Mouse (Mus musculus): ENCODE measurements at regions not wholly inside any gene's neighbourhood (a gene's known extent, or its start where the extent isn't known, plus 50 kb on each side); places are given as distances from the start of the nearest gene placed in this dataset.

DNA sequence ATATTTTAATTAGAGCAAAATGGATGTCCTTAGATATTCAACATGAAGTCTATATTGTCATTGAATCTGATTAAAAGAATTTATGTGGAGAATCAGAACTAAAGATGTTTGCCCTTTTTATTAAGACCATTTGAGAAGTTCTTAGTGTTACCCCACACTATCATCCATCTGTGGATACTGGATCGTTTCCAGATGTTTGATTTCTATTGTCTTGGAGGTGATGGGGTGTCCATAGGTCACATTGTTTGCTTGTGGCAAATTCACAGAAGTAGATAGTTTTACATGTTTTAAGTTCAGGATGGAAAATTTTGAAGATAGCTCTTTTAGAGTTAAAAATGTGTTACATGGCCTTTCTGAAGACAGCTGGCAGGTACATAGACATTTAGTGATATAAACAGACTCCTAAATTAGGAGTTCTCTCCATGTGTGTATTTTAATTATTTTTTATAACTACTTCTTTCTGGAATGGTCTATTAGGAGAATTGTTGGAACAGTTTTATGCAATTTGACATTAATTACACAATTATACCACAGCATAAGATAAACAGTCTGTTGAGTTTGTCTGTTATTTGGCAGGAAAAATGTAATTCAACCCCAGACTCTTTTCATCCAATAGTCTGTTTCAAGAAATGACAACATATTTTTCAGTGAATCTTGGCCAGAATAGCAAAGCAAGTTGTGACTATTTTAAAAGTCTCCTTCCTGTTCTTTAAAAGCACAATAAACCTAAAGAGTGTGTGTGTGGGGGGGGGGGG lies 368.8 kb upstream of the Plscr5 start:
- no peak for DNase-seq (ENCODE audit: low spot score in 2 of 2)

DNA sequence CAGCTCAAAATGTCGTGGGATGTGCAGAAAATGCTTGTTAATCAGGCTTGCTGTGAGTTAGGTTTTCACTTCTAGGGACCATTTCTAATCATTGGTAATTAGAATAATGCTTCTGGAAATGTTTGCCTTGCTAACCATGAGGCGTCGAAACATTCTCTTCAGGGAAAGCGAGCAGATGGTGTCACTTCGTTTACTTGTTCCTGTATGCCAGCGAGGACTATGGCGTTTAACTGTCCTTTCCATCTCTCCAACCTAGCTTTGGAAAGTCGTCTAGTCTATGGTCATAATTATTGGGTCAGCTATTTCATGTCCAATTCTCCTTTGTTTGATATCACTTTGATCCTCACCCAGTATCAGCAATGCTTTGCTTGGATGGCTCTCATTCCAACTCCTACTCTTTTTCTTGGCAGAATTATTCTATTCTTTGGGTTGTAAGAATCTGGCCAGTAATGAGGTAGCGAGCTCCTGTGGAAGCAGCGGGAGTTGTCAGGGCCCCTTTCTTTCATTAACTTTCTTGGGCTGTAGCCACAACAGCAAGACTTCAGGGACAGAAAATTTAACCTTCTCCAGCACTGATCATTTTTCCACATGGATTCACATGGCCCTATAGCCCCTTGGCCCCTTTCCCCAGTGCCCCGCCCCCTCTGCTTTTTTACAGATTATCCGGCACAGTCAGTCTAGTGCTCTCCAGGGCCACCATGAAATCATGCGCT lies 374.0 kb upstream of the Plscr5 start:
- no peak for DNase-seq (ENCODE audit: low spot score in 2 of 2)

DNA sequence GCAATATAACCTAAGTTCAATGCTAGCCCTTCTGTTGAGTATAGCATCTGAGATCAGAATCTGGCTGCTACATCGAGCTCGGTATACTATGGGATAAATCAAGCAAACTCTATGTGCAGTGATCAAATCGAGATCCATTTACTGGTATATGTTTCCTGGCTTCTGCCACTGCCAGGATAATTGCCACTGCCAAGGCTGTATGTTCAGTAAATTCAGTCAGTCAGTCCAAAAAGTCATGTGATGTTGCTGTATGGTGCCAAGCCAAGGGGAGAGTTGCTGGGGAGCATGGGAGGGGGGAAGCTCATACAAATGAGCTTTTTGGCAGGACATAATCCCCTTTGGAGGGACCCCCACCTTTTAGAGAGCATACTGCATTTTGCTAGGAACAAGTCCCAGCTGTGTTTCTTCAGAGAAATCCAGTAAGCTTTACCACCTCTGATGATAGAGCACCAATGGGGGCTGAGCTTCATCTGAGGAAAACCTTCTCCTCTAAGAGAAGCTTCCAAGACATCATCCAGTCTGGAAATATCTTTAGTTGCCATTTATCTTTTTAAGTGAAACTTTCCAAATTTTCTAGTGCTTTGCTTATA lies 389.3 kb upstream of the Plscr5 start:
- no peak for DNase-seq (ENCODE audit: low spot score in 2 of 2)

DNA sequence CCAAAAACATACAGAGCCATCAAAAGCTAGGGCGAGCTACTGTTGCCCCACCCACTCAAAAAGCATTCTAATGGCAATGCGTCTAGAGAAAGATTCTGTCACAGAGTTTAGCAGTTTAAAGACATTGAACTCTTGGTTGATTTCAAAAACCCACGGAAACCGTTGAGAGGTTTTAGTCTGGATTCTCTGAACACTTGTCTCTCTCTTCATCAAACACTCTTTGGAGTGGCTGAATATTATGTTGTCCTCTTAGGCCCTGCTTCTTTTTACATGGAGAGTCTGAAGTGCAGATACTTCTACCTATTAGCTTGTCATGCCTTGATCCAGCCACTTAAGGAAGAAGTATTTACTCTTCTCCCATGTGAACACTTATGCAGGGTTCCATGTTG lies 393.9 kb upstream of the Plscr5 start:
- no peak for DNase-seq (ENCODE audit: low spot score in 2 of 2)

DNA sequence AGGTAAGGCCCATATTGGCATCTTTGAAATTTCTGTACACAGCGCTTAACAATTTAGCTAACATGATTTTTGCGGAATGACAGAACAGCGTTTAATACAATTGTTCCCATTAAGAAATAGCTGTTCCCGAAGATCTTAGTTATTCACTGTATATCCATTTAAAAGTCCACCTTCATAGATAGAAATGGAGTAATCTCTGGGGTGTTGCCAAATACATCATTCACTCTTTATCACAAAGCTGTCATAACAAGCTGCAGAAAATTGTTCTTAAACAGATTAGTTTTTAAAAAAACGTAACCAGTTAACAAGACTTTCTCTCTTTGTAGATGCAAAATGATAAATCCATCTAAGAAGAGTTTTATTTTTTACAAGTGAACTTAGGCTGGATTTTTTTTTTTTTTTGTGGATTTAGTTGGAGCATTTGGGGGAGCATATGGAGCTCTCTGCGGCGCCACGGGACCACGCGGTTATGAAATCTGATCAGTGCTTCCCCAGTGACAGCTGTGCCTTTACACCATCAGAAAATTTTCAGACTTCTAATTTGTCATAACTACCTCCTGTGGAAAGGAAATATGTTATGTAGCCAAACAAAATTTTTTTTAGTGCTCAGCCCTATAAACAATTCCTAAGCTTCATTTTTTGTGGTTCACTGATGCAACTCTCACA lies 394.4 kb upstream of the Plscr5 start:
- DNase-seq (ENCODE audit: low spot score in 2 of 2): peak; percentile 21 to 22

DNA sequence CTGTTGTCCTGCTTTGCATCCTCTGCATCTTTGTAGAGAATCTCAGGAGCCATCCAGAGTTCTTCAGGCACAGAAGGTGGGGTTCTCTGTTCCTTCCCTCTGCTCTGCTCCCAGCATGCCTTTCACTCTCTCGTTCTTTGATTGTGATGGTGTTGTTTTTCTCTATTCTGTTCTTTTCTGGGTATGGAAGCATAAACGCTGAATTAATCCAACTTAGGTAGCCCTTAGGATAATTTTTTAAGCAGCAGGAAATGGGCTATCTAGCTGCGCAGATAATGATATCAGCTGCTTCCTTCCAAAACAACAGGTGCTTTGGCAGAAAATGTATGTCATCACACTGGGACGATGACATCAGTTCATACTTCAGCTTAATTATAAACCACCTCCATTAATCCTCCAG lies 395.8 kb upstream of the Plscr5 start:
- DNase-seq (ENCODE audit: low spot score in 2 of 2): no peak

DNA sequence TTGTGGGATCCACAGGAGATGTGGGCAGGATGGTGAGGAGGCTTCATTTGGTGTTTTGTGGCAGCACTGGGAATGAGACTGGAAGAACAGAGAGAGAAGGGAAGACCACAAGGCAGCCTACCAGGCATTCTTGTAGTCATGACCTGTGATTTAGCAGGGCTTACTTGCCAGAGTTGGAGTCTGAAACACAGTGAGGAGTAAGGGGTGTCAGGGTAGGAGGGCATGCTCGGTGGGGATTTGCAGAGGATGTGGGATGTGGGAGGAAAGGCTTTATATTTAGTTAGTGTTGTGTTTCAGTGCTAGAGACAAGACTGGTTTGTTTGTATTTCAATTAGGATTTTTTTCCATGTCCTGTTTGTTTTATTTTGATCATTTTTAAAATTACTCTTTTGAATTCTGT lies 387.3 kb upstream of the Zic1 start:
- no peak for DNase-seq (ENCODE audit: low spot score in 2 of 2)

DNA sequence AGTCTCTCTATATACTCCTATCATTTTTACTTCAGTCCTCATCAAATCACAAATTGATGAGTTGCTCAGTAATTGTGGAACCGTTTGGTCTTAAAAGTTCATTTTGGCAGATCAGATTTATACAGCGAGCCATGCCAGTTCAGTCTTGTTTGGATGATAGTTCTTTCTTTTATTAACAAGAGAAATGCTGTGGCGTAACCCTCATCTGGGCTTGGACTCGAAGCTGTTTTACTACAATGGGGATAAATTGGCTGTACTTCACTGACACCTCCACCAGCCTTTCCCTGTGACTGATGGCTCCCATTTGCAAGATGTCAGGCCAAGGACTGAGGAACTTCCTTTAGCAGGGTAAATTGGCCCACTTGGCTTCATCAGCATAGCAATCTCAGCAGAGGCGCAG lies 345.5 kb upstream of the Zic1 start:
- DNase-seq (ENCODE audit: low spot score in 2 of 2): no peak

DNA sequence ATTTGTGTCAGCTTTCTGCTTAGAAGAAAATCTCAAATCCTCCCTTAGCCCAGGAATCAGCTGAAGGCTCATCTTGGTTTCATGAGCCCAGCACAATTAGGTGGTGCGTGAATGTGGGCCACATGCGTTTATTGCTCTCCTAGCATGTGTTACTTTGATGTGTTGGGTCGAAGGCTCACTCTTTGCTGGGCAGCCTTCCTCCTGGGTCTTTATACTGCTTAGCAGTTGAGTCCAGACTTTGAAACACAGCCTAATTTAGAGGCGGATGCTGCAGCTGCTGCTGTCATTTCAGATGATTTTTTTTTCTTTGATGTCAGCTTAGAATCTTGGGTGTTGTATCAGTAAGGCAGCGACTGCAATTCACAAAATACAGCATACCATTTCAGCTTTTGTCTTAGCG lies 315.2 kb upstream of the Zic1 start:
- DNase-seq (ENCODE audit: low spot score in 2 of 2): peak in 1 of 2 experiments; percentile 1

DNA sequence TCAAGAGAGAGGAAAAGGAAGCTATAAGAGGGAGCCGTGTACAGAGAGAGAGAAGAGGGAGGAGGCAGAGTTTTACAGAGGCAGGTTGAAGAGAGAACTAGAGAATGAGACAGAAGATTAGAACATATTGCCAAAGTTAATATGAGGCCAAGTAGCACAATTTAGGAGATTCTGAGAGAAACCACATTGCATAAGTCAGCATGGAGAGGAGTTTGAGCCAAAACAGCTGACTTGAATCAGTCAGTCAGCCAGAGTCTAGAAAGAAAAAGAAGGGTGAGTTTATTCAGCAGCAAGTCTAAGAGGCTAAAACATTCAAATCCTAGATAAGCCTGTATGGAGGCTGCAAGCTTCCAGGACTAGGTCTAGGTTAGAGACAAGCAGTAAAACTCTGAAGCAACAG lies 301.1 kb upstream of the Zic1 start:
- DNase-seq (ENCODE audit: low spot score in 2 of 2): no peak

DNA sequence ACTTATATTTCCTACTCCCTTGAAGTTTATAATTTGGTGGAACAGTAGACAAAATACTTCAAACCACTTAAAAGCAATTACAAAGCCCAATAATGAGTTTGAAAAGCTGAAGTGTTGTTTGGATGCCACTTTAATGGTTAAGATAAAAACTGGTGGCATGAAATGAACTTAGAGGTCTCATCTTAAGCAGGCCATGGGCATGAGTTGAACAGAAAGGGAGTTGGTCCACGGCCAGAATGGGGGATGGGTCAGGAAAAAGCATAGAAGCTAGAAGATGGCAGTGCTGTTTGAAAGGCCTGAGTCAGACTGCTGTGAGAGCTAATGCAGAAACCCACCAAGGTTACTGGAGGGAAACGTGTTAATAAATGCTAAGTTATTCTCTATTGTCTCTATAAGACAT lies 294.5 kb upstream of the Zic1 start:
- no peak for DNase-seq (ENCODE audit: low spot score in 2 of 2)

DNA sequence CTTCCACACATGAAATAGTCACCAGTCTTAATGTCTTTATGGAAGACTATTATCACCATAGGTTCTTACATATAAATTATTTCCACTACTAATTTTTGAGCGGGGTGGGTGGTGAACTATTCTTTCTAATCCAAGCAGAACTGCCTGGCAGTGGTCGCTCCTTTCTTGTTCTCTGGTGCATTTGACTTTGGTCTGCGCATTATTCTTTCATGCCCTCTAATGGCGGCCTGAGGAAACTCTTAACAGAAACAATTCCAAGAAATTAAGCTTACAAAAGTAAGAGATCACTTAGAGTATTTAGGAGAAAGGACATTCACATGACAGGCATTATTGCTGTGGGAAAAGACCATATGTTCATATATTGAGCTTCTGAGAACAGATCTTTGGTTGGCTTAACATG lies 288.5 kb upstream of the Zic1 start:
- no peak for DNase-seq (ENCODE audit: low spot score in 2 of 2)

DNA sequence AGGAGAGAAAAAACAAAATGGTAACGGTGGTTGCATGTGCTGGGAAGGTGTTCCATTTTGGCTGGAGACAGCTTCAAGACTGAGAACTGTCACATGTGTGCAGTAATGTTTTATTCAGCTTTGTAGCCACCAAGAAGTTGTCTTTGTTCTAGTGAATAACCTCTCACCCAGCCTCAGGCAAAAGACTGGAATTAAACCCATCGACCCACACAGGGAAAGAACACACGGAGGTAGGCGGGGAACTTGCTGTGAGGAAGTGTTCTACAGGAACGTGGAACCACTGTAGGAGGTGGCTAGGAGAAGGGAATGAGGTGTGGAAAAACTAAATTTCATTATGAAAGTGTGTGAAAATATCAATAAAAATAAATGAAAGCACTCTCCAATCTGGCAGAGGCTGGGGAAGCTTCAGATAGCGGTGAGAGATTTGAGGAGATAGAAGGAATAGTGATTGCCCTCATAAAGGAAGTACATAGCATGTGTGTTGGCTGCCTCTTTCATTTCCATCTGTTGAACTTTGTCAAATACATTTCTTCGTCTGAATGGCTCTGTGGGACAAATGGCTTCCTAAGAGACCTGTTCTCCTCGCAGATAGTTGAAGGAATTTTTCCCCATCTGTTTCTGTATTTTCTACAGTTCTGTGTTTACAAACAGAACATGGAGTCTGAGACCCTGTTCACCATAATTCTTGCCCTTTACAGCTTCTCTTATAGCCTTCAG lies 286.9 kb upstream of the Zic1 start:
- DNase-seq (ENCODE audit: low spot score in 2 of 2): no peak

DNA sequence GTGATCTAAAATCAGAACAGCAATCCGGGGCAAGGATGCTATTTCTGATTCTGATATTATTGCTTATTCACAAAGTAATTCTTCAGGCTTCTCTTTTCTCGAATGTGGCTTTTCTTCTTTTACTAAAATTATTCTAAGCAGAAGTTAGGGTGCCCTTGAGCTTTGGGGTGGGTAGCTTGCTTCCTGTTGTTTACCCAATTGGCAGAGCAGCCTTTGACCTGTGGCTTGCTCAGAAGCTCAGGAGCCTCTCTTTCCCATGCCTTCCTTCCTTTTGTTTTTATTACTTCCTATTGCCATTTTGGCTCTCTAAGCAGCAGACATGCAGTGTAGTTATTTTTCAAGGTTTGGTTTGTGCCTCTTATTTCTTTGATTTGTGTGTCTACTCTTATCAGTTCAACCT lies 244.8 kb upstream of the Zic1 start:
- no peak for DNase-seq (ENCODE audit: low spot score in 2 of 2)

DNA sequence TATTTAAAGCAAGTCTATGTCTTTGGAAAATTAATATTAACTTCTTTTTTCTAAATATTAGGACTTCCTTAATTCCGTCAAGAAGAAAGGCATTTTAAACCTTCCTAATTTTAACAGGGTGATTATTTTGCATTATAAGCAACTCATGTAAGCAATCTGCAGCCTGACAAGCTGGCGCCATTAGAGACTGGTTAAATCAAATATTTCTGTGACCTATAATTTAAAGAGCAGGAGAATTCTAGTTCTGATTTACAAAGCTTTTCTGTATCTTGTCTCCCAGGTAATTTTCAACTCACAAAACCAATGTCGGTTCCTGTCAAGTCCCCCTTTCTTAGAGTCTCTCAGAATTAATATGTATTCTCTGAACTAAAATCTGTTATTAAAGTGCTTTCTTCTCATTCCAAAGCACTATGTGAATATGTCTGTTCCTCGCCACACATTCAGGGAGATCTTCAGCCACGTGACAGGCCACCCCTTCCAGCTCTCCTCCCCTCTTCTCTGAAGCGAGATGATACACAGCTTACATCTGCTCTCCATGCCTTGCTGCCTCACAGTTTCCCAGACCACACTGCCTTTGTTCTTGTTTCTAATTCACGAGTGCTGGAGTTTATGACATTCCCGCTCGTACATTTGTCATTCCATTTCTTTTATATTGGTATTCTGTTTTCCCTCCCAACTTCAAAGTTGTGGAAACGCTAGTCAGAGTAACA lies 244.0 kb upstream of the Zic1 start:
- no peak for DNase-seq (ENCODE audit: low spot score in 2 of 2)

DNA sequence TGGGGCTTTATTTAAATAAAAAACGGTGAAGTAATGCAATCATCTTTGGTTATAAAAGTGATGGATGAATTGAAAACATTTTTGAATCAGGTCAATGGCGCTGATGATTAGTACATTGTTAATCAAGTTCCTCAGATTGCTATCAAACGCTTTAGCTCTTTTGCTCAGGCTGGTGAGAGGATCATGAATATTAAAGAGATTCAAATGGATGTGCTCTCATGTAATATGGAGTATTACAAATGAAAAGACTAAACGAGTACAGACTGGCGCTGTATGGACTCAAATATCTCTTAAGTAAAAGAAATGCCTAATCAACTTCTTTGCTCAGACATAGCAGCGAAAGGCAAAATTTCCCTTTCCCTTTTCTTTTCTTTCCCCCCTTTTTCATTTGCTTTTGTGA lies 236.1 kb upstream of the Zic1 start:
- no peak for DNase-seq (ENCODE audit: low spot score in 2 of 2)

DNA sequence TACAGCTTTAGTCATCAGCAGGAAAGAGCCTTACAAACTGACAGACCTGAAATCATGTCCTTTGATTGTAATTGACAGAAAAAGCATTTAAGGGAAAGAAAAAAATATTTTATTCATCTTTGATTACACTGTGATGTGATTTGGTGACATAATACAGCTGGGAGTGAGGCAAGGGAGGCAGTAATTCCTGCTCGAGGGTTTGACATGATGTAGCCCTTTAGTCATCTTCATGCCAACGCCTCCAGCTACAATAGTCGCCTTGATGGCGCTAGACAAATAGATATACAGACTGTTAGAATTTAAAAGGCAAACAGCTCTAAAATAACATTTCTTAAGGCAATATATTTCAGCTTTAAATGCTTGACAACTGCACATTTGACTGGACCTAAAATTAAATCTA lies 226.3 kb upstream of the Zic1 start:
- DNase-seq (ENCODE audit: low spot score in 2 of 2): no peak

DNA sequence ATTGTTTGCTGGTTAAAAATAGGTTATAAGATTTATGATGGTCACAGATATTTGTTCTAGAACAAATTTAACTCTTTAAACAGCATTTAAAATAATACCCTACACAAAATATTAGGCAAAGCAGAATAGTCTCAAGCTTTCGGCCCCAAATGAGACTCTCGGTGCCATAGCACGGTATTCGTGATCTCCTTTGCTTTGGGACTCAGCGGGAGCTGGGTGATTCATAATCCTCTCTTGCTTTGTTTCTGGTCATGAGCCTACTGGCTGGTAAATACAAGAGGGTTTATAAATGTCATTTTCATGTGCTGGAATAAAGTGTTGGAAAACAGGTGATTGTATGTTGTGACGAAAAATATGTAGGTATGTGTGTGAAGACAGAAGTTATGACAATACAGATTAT lies 223.1 kb upstream of the Zic1 start:
- no peak for DNase-seq (ENCODE audit: low spot score in 2 of 2)

DNA sequence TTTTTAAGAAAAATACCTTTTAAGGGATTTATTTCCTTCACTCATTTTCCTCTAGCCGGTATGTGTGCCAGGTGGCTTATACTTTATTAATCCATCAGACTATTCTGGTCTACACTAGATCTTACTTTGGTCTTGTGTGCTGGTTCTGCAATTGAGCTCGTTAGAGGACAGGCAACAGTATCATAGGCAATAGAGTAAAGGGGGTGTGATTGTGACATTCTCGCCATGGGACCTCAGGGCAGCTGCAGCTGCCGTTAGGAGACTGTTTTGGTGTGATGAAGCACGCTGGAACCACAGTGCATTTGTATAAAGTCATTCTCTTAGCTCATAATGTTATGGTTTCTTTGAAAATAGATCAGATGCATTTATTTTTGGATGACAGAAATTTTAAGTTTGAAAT lies 222.3 kb upstream of the Zic1 start:
- no peak for DNase-seq (ENCODE audit: low spot score in 2 of 2)

DNA sequence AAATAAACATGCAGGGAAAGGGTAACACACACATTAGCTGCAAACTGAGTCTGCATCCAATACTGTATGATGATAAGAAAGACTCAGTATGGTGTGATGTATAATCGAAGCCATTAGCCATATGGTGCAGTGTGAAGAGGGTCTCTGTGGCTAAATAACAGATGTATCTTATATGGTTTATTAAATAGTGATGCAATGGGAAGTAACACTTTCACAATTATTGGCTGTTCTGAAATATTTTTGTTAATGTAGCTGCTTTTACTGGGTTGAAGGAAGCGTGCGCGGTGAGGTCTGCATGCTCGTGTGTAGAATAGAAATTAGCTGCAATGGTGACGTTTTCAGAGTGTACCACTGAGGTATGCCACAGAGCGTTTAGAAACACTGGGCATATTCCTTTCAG lies 221.7 kb upstream of the Zic1 start:
- DNase-seq (ENCODE audit: low spot score in 2 of 2): peak in 1 of 2 experiments; percentile 1

DNA sequence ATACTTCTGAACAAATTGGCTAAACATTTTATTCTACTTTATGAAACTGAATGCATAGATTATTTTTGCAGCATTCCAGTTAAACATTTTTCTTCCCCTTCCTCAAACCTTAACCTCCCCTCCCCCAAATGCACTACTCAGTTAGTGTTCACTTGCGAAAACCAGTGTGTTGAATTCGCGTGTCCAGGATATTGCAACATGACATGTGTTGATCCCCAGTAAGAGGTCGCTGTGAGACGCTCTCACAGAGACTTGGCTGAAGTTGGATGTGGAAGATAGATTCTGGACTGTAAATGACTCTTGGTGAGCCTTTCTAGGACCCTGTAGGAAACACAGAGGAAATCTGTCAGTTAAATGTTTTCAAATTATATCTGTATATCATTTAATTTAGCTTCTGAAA lies 221.0 kb upstream of the Zic1 start:
- no peak for DNase-seq (ENCODE audit: low spot score in 2 of 2)
